Mouse (Mus musculus): Measurements from ENCODE around the gene Usp31. TPM values are rescaled to one million over a fixed set of nuclear protein-coding genes. Genes with fewer than 3 reads are reported as not detected.

Usp31 gene
- polyA plus RNA-seq, 2 experiments, result 1.1 to 2.3 TPM

DNA sequence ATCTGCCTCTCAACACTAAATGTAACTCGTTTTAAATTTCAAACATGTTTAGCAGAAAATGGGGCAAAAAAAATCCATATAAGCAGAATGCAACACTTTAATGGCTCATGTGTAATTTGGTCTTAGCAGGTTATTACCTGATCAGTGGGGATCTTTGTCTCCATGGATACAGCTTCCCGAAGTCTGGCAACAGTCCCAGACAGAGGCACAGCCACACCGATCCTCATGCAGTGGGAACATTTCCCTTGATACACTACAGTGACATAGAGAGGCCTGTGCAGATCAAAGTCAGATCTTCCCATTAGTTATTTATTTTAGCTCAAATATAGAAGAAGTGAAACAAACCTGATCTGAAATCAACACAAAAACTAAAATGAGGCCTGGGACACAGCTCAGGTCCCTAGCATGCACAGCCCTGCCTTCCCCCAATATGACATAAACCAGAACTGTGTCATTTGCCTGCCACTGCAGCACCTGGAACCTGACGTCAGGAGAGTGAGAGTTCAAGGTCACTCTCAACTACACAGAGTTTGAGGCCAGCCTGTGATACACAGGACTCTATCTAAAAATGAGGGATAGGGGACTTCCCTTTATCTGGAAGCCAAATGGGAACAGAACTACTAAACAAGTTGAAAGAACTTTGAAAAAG is 29.8 kb downstream of the Usp31 start:
- H3K4me3 ChIP-seq (ENCODE audit: insufficient read depth in 1 of 2, low read depth in 2 of 2, low read length in 2 of 2), result no peak overlapping the region
- no peak overlapping the region for H3K27ac ChIP-seq
- 0 out of 4 replicates have a peak, but pooled peaks cover 0 to 2% of the 10 kb centered on the region in 2 experiments for H3K4me1 ChIP-seq (replicated peaks; ENCODE audit: control insufficient read depth in 2 of 2, insufficient read depth in 2 of 2, low read length in 1 of 2)
- no peaks in the 10 kb centered on the region; the same call in none of the 2 replicates for H3K36me3 ChIP-seq (replicated peaks; ENCODE audit: control insufficient read depth, insufficient read depth, low read depth)
- no peaks in the 10 kb centered on the region for H3K27me3 ChIP-seq (ENCODE audit: control insufficient read depth, insufficient read depth, low read length)
- ATAC-seq (ENCODE audit: insufficient read depth) (no peak), DNase-seq (ENCODE audit: low read depth in 3 of 3, low spot score in 3 of 3) (no peak)
- H3K4me2 ChIP-seq (ENCODE audit: low read depth), result no peak overlapping the region
- H3K9ac ChIP-seq (replicated peaks), result no peak overlapping the region
- 69% methylated on average over 4 of the region's 4 CpGs for WGBS (ENCODE audit: insufficient replicate concordance)
- TF ChIP-seq CTCF (IDR thresholded peaks at IDR 0.05; ENCODE audit: low read depth), result no peak
- no peak for TF ChIP-seq EP300 (IDR thresholded peaks at IDR 0.05; ENCODE audit: low read depth)
- no peaks in the 10 kb centered on the region for H3K9me3 ChIP-seq (ENCODE audit: control insufficient read depth, low read length)

DNA sequence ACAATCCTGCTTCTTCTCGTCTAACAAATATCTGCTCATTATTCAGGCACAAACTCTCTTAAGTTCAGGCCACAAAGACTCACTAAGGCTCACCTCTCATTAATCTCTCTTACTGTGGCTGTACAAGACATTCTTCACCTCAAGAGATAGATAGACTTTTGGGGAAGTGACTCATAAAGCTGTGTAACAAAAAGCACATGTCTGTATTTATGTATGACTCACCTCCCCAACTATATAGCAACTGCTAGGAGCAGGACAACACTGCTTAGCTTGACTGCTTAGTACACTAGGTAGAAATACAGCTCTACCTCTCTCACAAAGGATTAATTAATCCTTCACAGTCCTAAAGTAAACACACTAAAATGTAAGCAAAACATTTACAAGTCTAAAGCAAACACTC is 46.3 kb downstream of the Usp31 start:
- no peaks in the 10 kb centered on the region for H3K27me3 ChIP-seq (ENCODE audit: control insufficient read depth, insufficient read depth, low read length)

DNA sequence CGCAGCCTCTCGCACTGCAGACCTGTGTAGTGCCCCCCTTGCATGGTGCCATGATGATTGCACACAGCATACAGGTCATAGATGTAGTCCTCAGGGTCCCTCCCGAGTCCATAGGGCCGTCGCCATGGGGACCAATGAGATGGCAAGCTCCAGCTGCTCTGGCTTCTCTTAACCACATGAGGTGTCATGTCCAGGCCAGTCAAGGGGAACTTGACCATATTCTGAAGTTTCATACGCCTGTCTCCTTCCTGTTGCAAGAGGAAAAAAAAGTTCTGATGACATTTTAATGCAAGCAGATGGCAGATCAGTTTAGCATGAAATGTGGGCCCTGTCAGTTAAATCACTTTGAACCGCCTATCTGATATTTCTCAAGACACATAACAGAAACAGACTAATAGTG is 48.2 kb downstream of the Usp31 start:
- DNase-seq (ENCODE audit: low read depth in 3 of 3, low spot score in 3 of 3), result no peak
- Histone ChIP-seq H3K27me3 (ENCODE audit: control insufficient read depth, insufficient read depth, low read length) (no peaks in the 10 kb centered on the region), H3K27ac (no peak overlapping the region), H3K4me1 (replicated peaks; ENCODE audit: control insufficient read depth in 2 of 2, insufficient read depth in 2 of 2, low read length in 1 of 2) (no peaks in the 10 kb centered on the region), H3K9ac (replicated peaks) (no peak overlapping the region), H3K4me2 (ENCODE audit: low read depth) (no peak overlapping the region), H3K36me3 (replicated peaks; ENCODE audit: control insufficient read depth, insufficient read depth, low read depth) (peaks cover 8% of the 10 kb centered on the region), H3K9me3 (ENCODE audit: control insufficient read depth, low read length) (no peaks in the 10 kb centered on the region), H3K4me3 (ENCODE audit: insufficient read depth in 1 of 2, low read depth in 2 of 2, low read length in 2 of 2) (no peak overlapping the region)
- no peak for TF ChIP-seq CTCF (IDR thresholded peaks at IDR 0.05; ENCODE audit: low read depth)
- TF ChIP-seq EP300 (IDR thresholded peaks at IDR 0.05; ENCODE audit: low read depth), result no peak
- 74% methylated on average over 7 of the region's 7 CpGs for WGBS (ENCODE audit: insufficient replicate concordance)
- no peak for ATAC-seq (ENCODE audit: insufficient read depth)

More for the DNA sequence above, 46.3 kb downstream of the Usp31 start:
- Histone ChIP-seq H3K4me2 (ENCODE audit: low read depth) (no peak overlapping the region), H3K9me3 (ENCODE audit: control insufficient read depth, low read length) (no peaks in the 10 kb centered on the region), H3K36me3 (replicated peaks; ENCODE audit: control insufficient read depth, insufficient read depth, low read depth) (peaks cover 10% of the 10 kb centered on the region), H3K27ac (no peak overlapping the region), H3K4me1 (replicated peaks; ENCODE audit: control insufficient read depth in 2 of 2, insufficient read depth in 2 of 2, low read length in 1 of 2) (no peaks in the 10 kb centered on the region), H3K9ac (replicated peaks) (no peak overlapping the region), H3K4me3 (ENCODE audit: insufficient read depth in 1 of 2, low read depth in 2 of 2, low read length in 2 of 2) (no peak overlapping the region)
- no peak for TF ChIP-seq CTCF (IDR thresholded peaks at IDR 0.05; ENCODE audit: low read depth)
- no peak for TF ChIP-seq EP300 (IDR thresholded peaks at IDR 0.05; ENCODE audit: low read depth)
- WGBS (ENCODE audit: insufficient replicate concordance), result 57% methylated on average over 1 of the region's 1 CpGs
- ATAC-seq (ENCODE audit: insufficient read depth) (no peak), DNase-seq (ENCODE audit: low read depth in 3 of 3, low spot score in 3 of 3) (no peak)

DNA sequence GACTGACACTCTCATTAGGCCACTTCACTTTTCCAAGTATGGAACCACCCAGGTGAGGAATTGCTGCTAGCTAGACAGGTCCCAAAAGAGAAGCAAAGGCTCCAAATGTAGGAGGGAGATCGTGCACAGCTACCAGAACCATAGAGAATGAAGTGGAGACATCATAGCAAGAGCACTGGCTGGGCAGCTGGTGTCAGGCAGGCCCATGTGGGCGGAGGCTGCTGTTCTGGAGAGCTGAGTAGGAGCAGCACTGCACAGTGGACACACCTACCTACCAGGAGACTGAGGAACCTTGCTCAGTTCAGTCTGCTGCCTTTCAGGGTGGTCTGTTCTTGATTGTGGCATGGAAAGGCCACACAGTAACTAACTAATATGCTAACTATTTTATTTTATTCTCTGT is 52.4 kb downstream of the Usp31 start:
- H3K4me2 ChIP-seq (ENCODE audit: low read depth), result no peak overlapping the region
- no peak overlapping the region for H3K27ac ChIP-seq
- no peaks in the 10 kb centered on the region for H3K4me1 ChIP-seq (replicated peaks; ENCODE audit: control insufficient read depth in 2 of 2, insufficient read depth in 2 of 2, low read length in 1 of 2)
- no peak overlapping the region for H3K9ac ChIP-seq (replicated peaks)
- H3K27me3 ChIP-seq (ENCODE audit: control insufficient read depth, insufficient read depth, low read length), result no peaks in the 10 kb centered on the region
- peaks cover 18% of the 10 kb centered on the region for H3K36me3 ChIP-seq (replicated peaks; ENCODE audit: control insufficient read depth, insufficient read depth, low read depth)
- H3K9me3 ChIP-seq (ENCODE audit: control insufficient read depth, low read length), result no peaks in the 10 kb centered on the region
- ATAC-seq (ENCODE audit: insufficient read depth) (no peak), DNase-seq (ENCODE audit: low read depth in 3 of 3, low spot score in 3 of 3) (no peak)
- no peak overlapping the region for H3K4me3 ChIP-seq (ENCODE audit: insufficient read depth in 1 of 2, low read depth in 2 of 2, low read length in 2 of 2)
- WGBS (ENCODE audit: insufficient replicate concordance), result 56% methylated on average over 2 of the region's 2 CpGs
- TF ChIP-seq EP300 (IDR thresholded peaks at IDR 0.05; ENCODE audit: low read depth) (no peak), CTCF (IDR thresholded peaks at IDR 0.05; ENCODE audit: low read depth) (no peak)

DNA sequence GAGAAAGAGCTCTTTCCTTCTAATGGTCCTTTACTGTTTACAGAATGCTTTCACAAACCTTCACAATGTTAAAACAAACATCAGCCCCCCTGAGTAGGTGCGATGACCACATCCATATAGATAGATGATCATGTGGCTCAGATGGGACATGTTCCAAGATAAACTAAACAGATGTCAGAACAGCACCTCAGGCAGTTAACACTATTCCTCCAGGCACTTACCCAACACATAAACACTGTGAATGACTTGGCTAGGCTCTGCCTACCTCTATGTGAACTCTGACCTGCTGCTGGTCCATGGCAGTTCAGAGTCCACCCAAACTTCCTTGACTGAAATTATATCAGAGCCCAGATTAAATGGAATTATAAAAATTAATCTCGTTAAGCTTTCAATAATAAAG is 54.4 kb downstream of the Usp31 start:
- ATAC-seq (ENCODE audit: insufficient read depth), result no peak
- Histone ChIP-seq H3K4me3 (ENCODE audit: insufficient read depth in 1 of 2, low read depth in 2 of 2, low read length in 2 of 2) (no peak overlapping the region), H3K27me3 (ENCODE audit: control insufficient read depth, insufficient read depth, low read length) (no peaks in the 10 kb centered on the region), H3K36me3 (replicated peaks; ENCODE audit: control insufficient read depth, insufficient read depth, low read depth) (peaks cover 21% of the 10 kb centered on the region), H3K9me3 (ENCODE audit: control insufficient read depth, low read length) (no peaks in the 10 kb centered on the region), H3K9ac (replicated peaks) (no peak overlapping the region), H3K4me1 (replicated peaks; ENCODE audit: control insufficient read depth in 2 of 2, insufficient read depth in 2 of 2, low read length in 1 of 2) (no peaks in the 10 kb centered on the region), H3K4me2 (ENCODE audit: low read depth) (no peak overlapping the region), H3K27ac (no peak overlapping the region)
- WGBS (ENCODE audit: insufficient replicate concordance), result 76% methylated on average over 2 of the region's 2 CpGs
- DNase-seq (ENCODE audit: low read depth in 3 of 3, low spot score in 3 of 3), result no peak
- TF ChIP-seq CTCF (IDR thresholded peaks at IDR 0.05; ENCODE audit: low read depth) (no peak), EP300 (IDR thresholded peaks at IDR 0.05; ENCODE audit: low read depth) (no peak)

All from liver, embryonic 14.5 days (tissue).